Comparison of ENCODE assay signal across 8 mouse cellular contexts in the genomic region with DNA sequence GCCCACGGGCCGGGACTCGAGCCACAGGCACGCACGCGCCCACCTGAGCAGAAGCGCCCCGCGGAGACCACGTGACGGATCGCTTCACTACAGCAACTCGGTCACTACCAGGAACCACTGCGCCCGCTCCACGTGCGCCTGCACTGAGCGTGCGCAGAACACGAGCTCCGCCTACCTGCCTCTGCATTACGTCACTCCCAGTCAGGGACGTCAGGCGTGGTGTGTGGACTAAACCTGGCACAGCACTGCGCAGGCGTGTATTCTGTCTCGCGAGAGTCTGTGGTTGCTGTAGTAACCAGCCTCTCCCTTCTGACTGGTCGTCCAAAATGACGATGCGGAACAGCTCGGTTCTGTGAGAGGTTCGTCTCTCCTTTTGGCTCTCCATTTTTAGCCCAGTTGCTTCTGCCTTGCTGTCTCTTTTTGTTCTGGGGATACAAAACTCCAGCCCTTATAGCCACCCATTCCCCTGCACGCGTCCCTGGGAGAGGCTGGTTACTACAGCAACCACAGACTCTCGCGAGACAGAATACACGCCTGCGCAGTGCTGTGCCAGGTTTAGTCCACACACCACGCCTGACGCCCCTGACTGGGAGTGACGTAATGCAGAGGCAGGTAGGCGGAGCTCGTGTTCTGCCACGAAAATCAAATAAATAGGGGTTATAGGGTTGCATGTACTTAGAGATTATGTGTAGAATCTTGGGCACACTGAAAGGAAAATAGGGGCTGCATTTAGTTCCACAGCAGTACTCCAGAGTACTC. TPM values are rescaled to one million over a fixed set of nuclear protein-coding genes. Genes with fewer than 3 reads are reported as not detected.
DNase-seq lines count a peak whose midpoint lies in the region; ATAC-seq and TF ChIP-seq lines count a peak whose summit lies in the region.

A gene (minus strand): TSS at position 160 of the 759 bp plus-strand sequence.

- TF ChIP-seq CTCF in C2C12 (IDR thresholded peaks at IDR 0.05; ENCODE audit: control insufficient read depth, insufficient read depth, insufficient read length), result no peak
- TF ChIP-seq CTCF in brain, embryonic 14.5 days (IDR thresholded peaks at IDR 0.05; ENCODE audit: borderline replicate concordance, extremely low read depth, insufficient read depth, insufficient read length), result no peak

- H3K4me2 ChIP-seq in heart, embryonic 13.5 days, result peak within 1 kb of the TSS; percentile 87
- peak within 1 kb of the TSS; percentile 94 for H3K4me2 ChIP-seq in liver, embryonic 12.5 days
- H3K4me2 ChIP-seq in stomach, embryonic 15.5 days, result peak within 1 kb of the TSS; percentile 71

- H3K4me3 ChIP-seq in C2C12 (ENCODE audit: insufficient read depth, poor library complexity, severe bottlenecking), result peak within 1 kb of the TSS; percentile 61
- peak within 1 kb of the TSS; percentile 81 for H3K4me3 ChIP-seq in erythroblast, embryonic 14.5 days (replicated peaks)
- H3K4me3 ChIP-seq in heart, embryonic 13.5 days, result peak within 1 kb of the TSS; percentile 80
- H3K4me3 ChIP-seq in liver, embryonic 12.5 days, result peak within 1 kb of the TSS; percentile 73
- H3K4me3 ChIP-seq in stomach, embryonic 15.5 days (replicated peaks), result peak within 1 kb of the TSS; percentile 81

- peak within 1 kb of the TSS; percentile 87 for H3K9ac ChIP-seq in heart, embryonic 13.5 days
- peak within 1 kb of the TSS; percentile 84 for H3K9ac ChIP-seq in liver, embryonic 12.5 days
- peak within 1 kb of the TSS; percentile 77 for H3K9ac ChIP-seq in stomach, embryonic 15.5 days

- H3K27ac ChIP-seq in heart, embryonic 13.5 days (replicated peaks), result peak within 1 kb of the TSS; percentile 78
- H3K27ac ChIP-seq in liver, embryonic 12.5 days, result peak within 1 kb of the TSS; percentile 81
- H3K27ac ChIP-seq in stomach, embryonic 15.5 days, result peak within 1 kb of the TSS; percentile 84

- H3K4me1 ChIP-seq in erythroblast, embryonic 14.5 days (ENCODE audit: control insufficient read depth), result peaks cover 39% of the 10 kb centered on the region
- peaks cover 26% of the 10 kb centered on the region for H3K4me1 ChIP-seq in heart, embryonic 13.5 days
- peaks cover 30% of the 10 kb centered on the region for H3K4me1 ChIP-seq in liver, embryonic 12.5 days
- peaks cover 13% of the 10 kb centered on the region for H3K4me1 ChIP-seq in stomach, embryonic 15.5 days

- peak; percentile 98 for ATAC-seq in heart, embryonic 13.5 days (ENCODE audit: extremely low read depth, insufficient number of reproducible peaks, low FRiP score, low TSS enrichment)
- peak; percentile 93 for ATAC-seq in liver, embryonic 12.5 days
- peak; percentile 97 for ATAC-seq in stomach, embryonic 15.5 days (ENCODE audit: insufficient read depth, low FRiP score, low read depth)

- H3K9me3 ChIP-seq in erythroblast, embryonic 14.5 days (ENCODE audit: control insufficient read depth, low read length), result no peaks in the 10 kb centered on the region
- no peaks in the 10 kb centered on the region for H3K9me3 ChIP-seq in heart, embryonic 13.5 days
- H3K9me3 ChIP-seq in liver, embryonic 12.5 days (replicated peaks), result no peaks in the 10 kb centered on the region
- no peaks in the 10 kb centered on the region for H3K9me3 ChIP-seq in stomach, embryonic 15.5 days

- TF ChIP-seq POLR2A in brain, embryonic 14.5 days (IDR thresholded peaks at IDR 0.05; ENCODE audit: borderline replicate concordance, extremely low read depth, insufficient read depth, insufficient read length, poor library complexity, severe bottlenecking), result peak; percentile 68; the same call in 1 of the 2 replicates

- H3ac ChIP-seq in C2C12 (ENCODE audit: control insufficient read depth, insufficient read length, low read depth), result peak within 1 kb of the TSS; percentile 58

- H3K27me3 ChIP-seq in C2C12 (ENCODE audit: control insufficient read depth, insufficient read depth, insufficient read length), result peaks cover 7% of the 10 kb centered on the region
- peaks cover under 1% of the 10 kb centered on the region for H3K27me3 ChIP-seq in erythroblast, embryonic 14.5 days (ENCODE audit: control insufficient read depth)
- peaks cover 19% of the 10 kb centered on the region for H3K27me3 ChIP-seq in heart, embryonic 13.5 days (replicated peaks)
- no peaks in the 10 kb centered on the region; the same call in 1 of the 2 replicates for H3K27me3 ChIP-seq in liver, embryonic 12.5 days (replicated peaks)
- H3K27me3 ChIP-seq in stomach, embryonic 15.5 days (replicated peaks), result no peaks in the 10 kb centered on the region

- peaks cover 46% of the 10 kb centered on the region for H3K79me2 ChIP-seq in C2C12 (ENCODE audit: control insufficient read depth, insufficient read depth)

- peaks cover 31% of the 10 kb centered on the region for H3K79me3 ChIP-seq in C2C12 (ENCODE audit: low read depth)

- DNase-seq in brain, embryonic 14.5 days (ENCODE audit: low read depth), result peak; percentile 99
- peak; percentile 98 for DNase-seq in kidney, postnatal 10 days
- peak; percentile 99 to 100 for DNase-seq in natural killer cell, adult 2 months (ENCODE audit: low spot score in 2 of 2)

- WGBS in heart, embryonic 13.5 days, result under 1% methylated on average over 45 of the region's 45 CpGs
- WGBS in liver, embryonic 12.5 days (ENCODE audit: insufficient replicate concordance), result under 1% methylated on average over 45 of the region's 45 CpGs
- WGBS in stomach, embryonic 15.5 days, result under 1% methylated on average over 45 of the region's 45 CpGs

- H3K36me3 ChIP-seq in C2C12 (ENCODE audit: control insufficient read depth, insufficient read depth), result peaks cover 37% of the 10 kb centered on the region
- H3K36me3 ChIP-seq in erythroblast, embryonic 14.5 days (ENCODE audit: control insufficient read depth), result peaks cover 26% of the 10 kb centered on the region
- peaks cover 26% of the 10 kb centered on the region for H3K36me3 ChIP-seq in heart, embryonic 13.5 days
- H3K36me3 ChIP-seq in liver, embryonic 12.5 days, result peaks cover 19% of the 10 kb centered on the region
- peaks cover 9% of the 10 kb centered on the region; the same call in 1 of the 2 replicates for H3K36me3 ChIP-seq in stomach, embryonic 15.5 days

TF ChIP-seq in C2C12, 6 proteins besides CTCF, POLR2A, EP300 and RAD21:
- TF ChIP-seq MAX (IDR thresholded peaks at IDR 0.05) (peak; percentile 100), MYOD1 (IDR thresholded peaks at IDR 0.05; ENCODE audit: control insufficient read depth, insufficient read length, low read depth) (no peak), CEBPB (IDR thresholded peaks at IDR 0.05; ENCODE audit: low read depth) (peak; percentile 47), USF1 (IDR thresholded peaks at IDR 0.05; ENCODE audit: low read depth) (peak; percentile 95), FOSL1 (IDR thresholded peaks at IDR 0.05; ENCODE audit: insufficient read depth, low read length, poor library complexity, severe bottlenecking) (no peak), MYOG (IDR thresholded peaks at IDR 0.05; ENCODE audit: control insufficient read depth, extremely low read depth, insufficient read length) (no peak)
TF ChIP-seq in C2C12: peak in this region for 3.

RNA-seq across cellular contexts. Expression of the gene that starts here (rescaled TPM):
- polyA plus RNA-seq in C2C12 (2012; fragmentation: generic; extraction: Trizol), result 9.8 TPM
- polyA plus RNA-seq in brain, embryonic 14.5 days (2012; rRNA removed), result 9.1 and 13.1 TPM in 2 replicates
- polyA plus RNA-seq in erythroblast, embryonic 14.5 days (2012), result 0.03 and 0.11 TPM in 2 replicates
- 10.2 and 13.8 TPM in 2 replicates for polyA plus RNA-seq in heart, embryonic 13.5 days (2015; fragmentation: Nextera tagmentation; extraction: Ambion mirVana)
- polyA plus RNA-seq in liver, embryonic 12.5 days (2016; fragmentation: Nextera tagmentation; extraction: Ambion mirVana), result 19.7 TPM in 2 replicates
- polyA plus RNA-seq in stomach, embryonic 15.5 days (2015; fragmentation: Nextera tagmentation; extraction: Ambion mirVana), result 23.5 and 24.7 TPM in 2 replicates

Comparison
In these comparisons a context has a peak if more than half of its experiments do, and no peak if none do; other contexts are left out.
1. Peak in every context shown above with its lines: DNase-seq, ATAC-seq, H3K4me3 ChIP-seq and H3K27ac ChIP-seq.